Mouse (Mus musculus) effector memory CD4-positive, alpha-beta T cell, adult 7 months (primary cell): ENCODE measurements around the gene Phex. TPM values are rescaled to one million over a fixed set of nuclear protein-coding genes. Genes with fewer than 3 reads are reported as not detected.

Experiments used
- polyA plus RNA-seq: library from polyadenylated mRNA; unstranded; fragments of 100-300 nt; shearing (Covaris generic); gene quantifications from one replicate; pipeline ENCODE4 v1.2.1, GENCODE M21; 2017

Phex gene
- polyA plus RNA-seq = not detected

GRCm38 (mm10) chrX:157415212-157415611 is at the start of gene Phex:
TSS of gene Phex (minus strand) at chrX:157415312.

Other genes starting within 250 kb of the Phex start
- gene Sms, start 77.0 kb upstream of the Phex start, polyA plus RNA-seq = 95.8 TPM
- gene Yy2, start 153.7 kb upstream of the Phex start, polyA plus RNA-seq = 3.2 TPM
- gene Mbtps2, start 183.4 kb upstream of the Phex start, polyA plus RNA-seq = 16.6 TPM